Mouse (Mus musculus) thymus, adult 2 months (tissue): ENCODE measurements around the gene Hrh2.

Experiments used
- CTCF ChIP-seq: fragments of 200-500 bp; IDR thresholded peaks from 2 replicates; pipeline ENCODE4 v1.5.1; 2012; ENCODE audit warnings: mild to moderate bottlenecking, control low read depth, low read length, moderate library complexity, borderline replicate concordance; ENCODE audit not compliant: control insufficient read depth, poor library complexity, insufficient read depth; ENCODE audit errors: extremely low read depth
- POLR2A ChIP-seq: fragments of 200-500 bp; IDR thresholded peaks from 2 replicates; pipeline ENCODE4 v1.6.1; 2012; ENCODE audit warnings: mild to moderate bottlenecking, low read length, control low read depth, moderate library complexity; ENCODE audit not compliant: control insufficient read depth, poor library complexity, insufficient read depth; ENCODE audit errors: extremely low read depth

DNA sequence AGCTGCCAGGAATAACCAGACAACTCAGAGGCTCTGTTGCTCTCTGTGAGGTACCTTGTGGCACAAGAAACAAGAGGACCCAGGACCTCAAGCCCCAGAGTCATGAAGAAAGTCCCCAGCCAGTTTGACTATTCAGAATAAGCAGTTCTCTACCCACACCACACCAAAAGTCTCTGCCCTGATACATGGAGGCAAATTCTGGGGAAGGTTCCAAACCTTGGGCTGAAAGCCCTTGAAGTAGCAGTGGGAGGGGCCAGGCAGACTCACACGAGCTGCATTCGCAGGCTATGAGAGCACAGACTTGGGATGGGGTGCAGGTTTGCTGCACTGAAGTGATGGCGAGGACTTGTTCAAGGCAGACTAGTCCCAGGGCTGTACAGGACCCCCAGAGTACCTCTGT, 20.2 kb upstream of the Hrh2 start:
- no peak for TF ChIP-seq CTCF
- no peak for TF ChIP-seq POLR2A
